13 mouse cellular contexts compared by ENCODE assay signal in genomic region chr11:75336676-75337075, GRCm38 (mm10). TPM values are rescaled to one million over a fixed set of nuclear protein-coding genes. Genes with fewer than 3 reads are reported as not detected.
DNase-seq lines count a peak whose midpoint lies in the region; ATAC-seq and TF ChIP-seq lines count a peak whose summit lies in the region.
"Had no signal": no experiment of that assay in that cellular context is flagged by ENCODE, and none has a peak within 500 bp of the region (broad histone marks: within the 10 kb centered on the region; RNA-seq: fewer than 3 reads in every experiment).

No protein-coding gene starts in this region.

- H3K4me2 ChIP-seq in liver, embryonic 15.5 days = peak overlapping the region; percentile 11; the same call in 1 of the 2 replicates
- H3K4me2 ChIP-seq in hindbrain, embryonic 11.5 days (replicated peaks; ENCODE audit: low read depth, low read length) = no peak overlapping the region
- no peak overlapping the region for H3K4me2 ChIP-seq in stomach, postnatal 0 days (replicated peaks; ENCODE audit: low read depth)
- H3K4me2 ChIP-seq: embryonic facial prominence, embryonic 12.5 days; forebrain, embryonic 15.5 days; hindbrain, embryonic 13.5 days; stomach, embryonic 15.5 days had no signal

- no peak for TF ChIP-seq EP300 in ES-Bruce4 (IDR thresholded peaks at IDR 0.05; ENCODE audit: insufficient read depth, low read depth, low read length)
- no peak for TF ChIP-seq EP300 in stomach, postnatal 0 days (optimal IDR thresholded peaks at IDR 0.05)

- TF ChIP-seq CTCF in ES-Bruce4 (IDR thresholded peaks at IDR 0.05; ENCODE audit: low read depth, low read length) = no peak
- TF ChIP-seq CTCF in stomach, postnatal 0 days (IDR thresholded peaks at IDR 0.05; ENCODE audit: low read depth) = no peak
- TF ChIP-seq CTCF in cerebellum, adult 2 months (IDR thresholded peaks at IDR 0.05; ENCODE audit: borderline replicate concordance, insufficient read depth, low read depth, low read length) = no peak

- H3K4me3 ChIP-seq in ES-Bruce4 (ENCODE audit: low read depth, low read length) = no peak overlapping the region
- H3K4me3 ChIP-seq in liver, embryonic 15.5 days (replicated peaks) = no peak overlapping the region
- H3K4me3 ChIP-seq in hindbrain, embryonic 11.5 days (ENCODE audit: low read depth, low read length) = no peak overlapping the region
- H3K4me3 ChIP-seq in stomach, postnatal 0 days (ENCODE audit: low read depth, low read length) = no peak overlapping the region
- no peak overlapping the region for H3K4me3 ChIP-seq in cerebellum, adult 2 months (replicated peaks; ENCODE audit: insufficient read depth, low read depth, low read length)
- H3K4me3 ChIP-seq: embryonic facial prominence, embryonic 12.5 days; forebrain, embryonic 15.5 days; heart, adult 2 months; hindbrain, embryonic 13.5 days; stomach, embryonic 15.5 days had no signal

- no peak for ATAC-seq in liver, embryonic 15.5 days (ENCODE audit: insufficient read depth)
- no peak for ATAC-seq in hindbrain, embryonic 11.5 days (ENCODE audit: low FRiP score)
- no peak for ATAC-seq in stomach, postnatal 0 days (ENCODE audit: low FRiP score, low TSS enrichment)
- ATAC-seq: forebrain, embryonic 15.5 days had no signal

- no peaks in the 10 kb centered on the region for H3K4me1 ChIP-seq in ES-Bruce4 (ENCODE audit: control insufficient read depth, insufficient read depth, low read length)
- peaks cover 21% of the 10 kb centered on the region for H3K4me1 ChIP-seq in liver, embryonic 15.5 days (replicated peaks)
- no peaks in the 10 kb centered on the region for H3K4me1 ChIP-seq in hindbrain, embryonic 11.5 days (replicated peaks; ENCODE audit: control insufficient read depth, insufficient read depth, low read length)
- H3K4me1 ChIP-seq in stomach, postnatal 0 days (replicated peaks; ENCODE audit: control insufficient read depth, insufficient read depth) = no peaks in the 10 kb centered on the region
- no peaks in the 10 kb centered on the region for H3K4me1 ChIP-seq in cerebellum, adult 2 months (ENCODE audit: control insufficient read depth, insufficient read depth, low read length)
- H3K4me1 ChIP-seq: embryonic facial prominence, embryonic 12.5 days; forebrain, embryonic 15.5 days; stomach, embryonic 15.5 days had no signal

- no peaks in the 10 kb centered on the region for H3K9me3 ChIP-seq in ES-Bruce4 (replicated peaks; ENCODE audit: control insufficient read depth, insufficient read depth, low read length, poor library complexity, severe bottlenecking)
- no peaks in the 10 kb centered on the region for H3K9me3 ChIP-seq in liver, embryonic 15.5 days (replicated peaks)
- H3K9me3 ChIP-seq in hindbrain, embryonic 11.5 days (ENCODE audit: control insufficient read depth, low read length) = no peaks in the 10 kb centered on the region
- H3K9me3 ChIP-seq in stomach, postnatal 0 days (ENCODE audit: control insufficient read depth, low read length) = no peaks in the 10 kb centered on the region
- H3K9me3 ChIP-seq: embryonic facial prominence, embryonic 12.5 days; forebrain, embryonic 15.5 days; hindbrain, embryonic 13.5 days; stomach, embryonic 15.5 days had no signal

- no peaks in the 10 kb centered on the region for H3K27me3 ChIP-seq in ES-Bruce4 (ENCODE audit: control insufficient read depth, insufficient read depth, low read length, poor library complexity, severe bottlenecking)
- no peaks in the 10 kb centered on the region for H3K27me3 ChIP-seq in liver, embryonic 15.5 days
- no peaks in the 10 kb centered on the region for H3K27me3 ChIP-seq in hindbrain, embryonic 11.5 days (ENCODE audit: control insufficient read depth, insufficient read depth, low read length)
- no peaks in the 10 kb centered on the region for H3K27me3 ChIP-seq in stomach, postnatal 0 days (ENCODE audit: control insufficient read depth, insufficient read depth, low read length)
- no peaks in the 10 kb centered on the region for H3K27me3 ChIP-seq in cerebellum, adult 2 months (ENCODE audit: control insufficient read depth, insufficient read depth, low read length)
- H3K27me3 ChIP-seq: embryonic facial prominence, embryonic 12.5 days; forebrain, embryonic 15.5 days; hindbrain, embryonic 13.5 days; stomach, embryonic 15.5 days had no signal

- WGBS in liver, embryonic 15.5 days (ENCODE audit: insufficient replicate concordance) = 35% methylated on average over 8 of the region's 8 CpGs
- WGBS in hindbrain, embryonic 11.5 days = 81% methylated on average over 8 of the region's 8 CpGs
- 78% methylated on average over 8 of the region's 8 CpGs for WGBS in stomach, postnatal 0 days
- 86% methylated on average over 8 of the region's 8 CpGs for WGBS in cerebellum, adult 2 months

- peaks cover 76% of the 10 kb centered on the region for H3K36me3 ChIP-seq in ES-Bruce4 (ENCODE audit: control insufficient read depth, insufficient read depth, low read length, poor library complexity, severe bottlenecking)
- peaks cover 90% of the 10 kb centered on the region for H3K36me3 ChIP-seq in liver, embryonic 15.5 days (replicated peaks)
- H3K36me3 ChIP-seq in hindbrain, embryonic 11.5 days (ENCODE audit: control insufficient read depth, insufficient read depth, low read length) = no peaks in the 10 kb centered on the region
- H3K36me3 ChIP-seq in stomach, postnatal 0 days (ENCODE audit: control insufficient read depth, insufficient read depth, low read length) = peaks cover 9% of the 10 kb centered on the region

- no peak for TF ChIP-seq POLR2A in ES-Bruce4 (IDR thresholded peaks at IDR 0.05; ENCODE audit: insufficient read depth, low read length)
- TF ChIP-seq POLR2A in cerebellum, adult 2 months (IDR thresholded peaks at IDR 0.05; ENCODE audit: borderline replicate concordance, insufficient read depth, low read length) = no peak

- peak overlapping the region; percentile 12; the same call in 1 of the 2 replicates for H3K27ac ChIP-seq in ES-Bruce4 (ENCODE audit: insufficient read depth, low read length)
- peak overlapping the region; percentile 9; the same call in 1 of the 2 replicates for H3K27ac ChIP-seq in liver, embryonic 15.5 days (replicated peaks)
- H3K27ac ChIP-seq in hindbrain, embryonic 11.5 days (ENCODE audit: low read depth, low read length) = no peak overlapping the region
- H3K27ac ChIP-seq in stomach, postnatal 0 days (replicated peaks) = no peak overlapping the region
- no peak overlapping the region for H3K27ac ChIP-seq in cerebellum, adult 2 months (ENCODE audit: insufficient read depth, low read length)
- H3K27ac ChIP-seq: embryonic facial prominence, embryonic 12.5 days; forebrain, embryonic 15.5 days; heart, adult 2 months; hindbrain, embryonic 13.5 days; stomach, embryonic 15.5 days had no signal

- DNase-seq in lung, postnatal 25 days (ENCODE audit: low spot score) = peak; percentile 50
- no peak for DNase-seq in lung, postnatal 10 days
- peak; percentile 57 for DNase-seq in thymus, postnatal 0 days (ENCODE audit: low spot score)
- DNase-seq in hindbrain, embryonic 11.5 days (ENCODE audit: low spot score) = no peak
- DNase-seq in stomach, postnatal 0 days (ENCODE audit: low spot score) = no peak
- no peak for DNase-seq in cerebellum, adult 2 months

- no peak overlapping the region for H3K9ac ChIP-seq in ES-Bruce4 (ENCODE audit: low read depth, poor library complexity, severe bottlenecking)
- H3K9ac ChIP-seq in liver, embryonic 15.5 days = no peak overlapping the region
- no peak overlapping the region for H3K9ac ChIP-seq in hindbrain, embryonic 11.5 days (ENCODE audit: low read depth, low read length)
- H3K9ac ChIP-seq in stomach, postnatal 0 days (ENCODE audit: low read length) = no peak overlapping the region
- H3K9ac ChIP-seq: embryonic facial prominence, embryonic 12.5 days; forebrain, embryonic 15.5 days; hindbrain, embryonic 13.5 days; stomach, embryonic 15.5 days had no signal

RNA-seq across cellular contexts. Expression of gene Rpa1, which starts 11.4 kb away (rescaled TPM):
- polyA plus RNA-seq in ES-Bruce4 (2011; ENCODE audit: insufficient read depth, insufficient read length, low read depth, missing spikeins) = 127 and 155 TPM in 2 replicates
- polyA plus RNA-seq in liver, embryonic 15.5 days (2015; fragmentation: Nextera tagmentation; extraction: Ambion mirVana) = 81.9 and 88.4 TPM in 2 replicates
- 145 and 158 TPM in 2 replicates for polyA plus RNA-seq in thymus, postnatal 0 days (2015; fragmentation: Nextera tagmentation; extraction: Ambion mirVana)
- polyA plus RNA-seq in hindbrain, embryonic 11.5 days (2014; fragmentation: Nextera tagmentation; extraction: Ambion mirVana) = 100 and 105 TPM in 2 replicates
- 46.0 and 48.0 TPM in 2 replicates for polyA plus RNA-seq in stomach, postnatal 0 days (2015; fragmentation: Nextera tagmentation; extraction: Ambion mirVana)
- polyA plus RNA-seq in cerebellum, adult 2 months (2012; rRNA removed) = 59.3 and 64.2 TPM in 2 replicates

RNA-seq across cellular contexts. Expression of gene Smyd4, which starts 11.6 kb away (rescaled TPM):
- 9.1 and 11.2 TPM in 2 replicates for polyA plus RNA-seq in ES-Bruce4 (2011; ENCODE audit: insufficient read depth, insufficient read length, low read depth, missing spikeins)
- polyA plus RNA-seq in liver, embryonic 15.5 days (2015; fragmentation: Nextera tagmentation; extraction: Ambion mirVana) = 3.4 and 4.0 TPM in 2 replicates
- polyA plus RNA-seq in thymus, postnatal 0 days (2015; fragmentation: Nextera tagmentation; extraction: Ambion mirVana) = 6.2 and 9.5 TPM in 2 replicates
- 11.7 and 13.9 TPM in 2 replicates for polyA plus RNA-seq in hindbrain, embryonic 11.5 days (2014; fragmentation: Nextera tagmentation; extraction: Ambion mirVana)
- polyA plus RNA-seq in stomach, postnatal 0 days (2015; fragmentation: Nextera tagmentation; extraction: Ambion mirVana) = 5.0 and 6.3 TPM in 2 replicates
- polyA plus RNA-seq in cerebellum, adult 2 months (2012; rRNA removed) = 9.1 and 9.2 TPM in 2 replicates

Comparison
In these comparisons a context has a peak if more than half of its experiments do, and no peak if none do; other contexts are left out.
1. DNase-seq: peak in lung, postnatal 25 days (single experiment) and thymus, postnatal 0 days (single experiment); none in lung, postnatal 10 days (single experiment), hindbrain, embryonic 11.5 days (single experiment), stomach, postnatal 0 days (single experiment) and cerebellum, adult 2 months (0 of 2).
2. H3K27ac ChIP-seq: peak in ES-Bruce4 (single experiment) and liver, embryonic 15.5 days (single experiment); none in hindbrain, embryonic 11.5 days (single experiment), stomach, postnatal 0 days (single experiment) and cerebellum, adult 2 months (single experiment).